Mouse (Mus musculus) heart, embryonic 11.5 days (tissue): ENCODE measurements around the gene Vstm2a. TPM values are rescaled to one million over a fixed set of nuclear protein-coding genes. Genes with fewer than 3 reads are reported as not detected.
A peak's percentile ranks its signal among the peaks of the same experiment; 100 is the strongest.

ENCODE experiments used
- ATAC-seq: fragments of 200-750 bp; cut with Nextera tagmentation; replicated peaks from 2 replicates; pipeline ENCODE4 v1.8.0; 2017; ENCODE audit warnings: moderate library complexity; ENCODE audit not compliant: insufficient number of reproducible peaks, low FRiP score, low TSS enrichment
- H3K27ac ChIP-seq: fragments of 300-500 bp; sonication (generic); 2 replicates; pipeline ENCODE4 v1.5.1; 2014; ENCODE audit warnings: mild to moderate bottlenecking, low read depth, low read length
- H3K27me3 ChIP-seq: fragments of 300-500 bp; sonication (generic); 2 replicates; pipeline ENCODE4 v1.6.1; 2014; ENCODE audit warnings: mild to moderate bottlenecking, low read length, mixed read lengths; ENCODE audit not compliant: control insufficient read depth, insufficient read depth
- H3K36me3 ChIP-seq: fragments of 300-500 bp; sonication (generic); 2 replicates; pipeline ENCODE4 v1.6.1; 2014; ENCODE audit warnings: mild to moderate bottlenecking, low read length, moderate library complexity, mixed read lengths; ENCODE audit not compliant: control insufficient read depth, insufficient read depth
- H3K4me1 ChIP-seq: fragments of 300-500 bp; sonication (generic); 2 replicates; pipeline ENCODE4 v1.6.1; 2014; ENCODE audit warnings: low read length; ENCODE audit not compliant: control insufficient read depth, insufficient read depth
- H3K4me2 ChIP-seq: fragments of 300-500 bp; sonication (generic); 2 replicates; pipeline ENCODE4 v1.6.1; 2014; ENCODE audit warnings: mild to moderate bottlenecking, moderate library complexity
- H3K4me3 ChIP-seq: fragments of 300-500 bp; sonication (generic); 2 replicates; pipeline ENCODE4 v1.5.1; 2014; ENCODE audit warnings: low read depth, low read length
- H3K9ac ChIP-seq: fragments of 300-500 bp; sonication (generic); 2 replicates; pipeline ENCODE4 v1.6.1; 2014; ENCODE audit warnings: mild to moderate bottlenecking, low read depth, low read length, moderate library complexity
- H3K9me3 ChIP-seq: fragments of 300-500 bp; sonication (generic); replicated peaks from 2 replicates; pipeline ENCODE4 v1.6.1; 2016; ENCODE audit warnings: low read length; ENCODE audit not compliant: control insufficient read depth
- WGBS: fragments of 180-500 bp; shearing (Covaris S2); extraction: QIAGEN DNeasy Blood & Tissue Kit; methylation state at CpG from one replicate; pipeline ENCODE4 v1.1.7; 2014; ENCODE audit not compliant: insufficient replicate concordance; 5-methylcytosine and 5-hydroxymethylcytosine counted together
- polyA plus RNA-seq: library from polyadenylated mRNA; unstranded; fragments of >200 nt; fragmentation: Nextera tagmentation; extraction: Ambion mirVana; gene quantifications from 2 replicates; pipeline ENCODE4 v1.2.1, GENCODE M21; 2014

Gene Vstm2a
- polyA plus RNA-seq, 1 experiment from 2014 or later = 0.46 TPM

DNA sequence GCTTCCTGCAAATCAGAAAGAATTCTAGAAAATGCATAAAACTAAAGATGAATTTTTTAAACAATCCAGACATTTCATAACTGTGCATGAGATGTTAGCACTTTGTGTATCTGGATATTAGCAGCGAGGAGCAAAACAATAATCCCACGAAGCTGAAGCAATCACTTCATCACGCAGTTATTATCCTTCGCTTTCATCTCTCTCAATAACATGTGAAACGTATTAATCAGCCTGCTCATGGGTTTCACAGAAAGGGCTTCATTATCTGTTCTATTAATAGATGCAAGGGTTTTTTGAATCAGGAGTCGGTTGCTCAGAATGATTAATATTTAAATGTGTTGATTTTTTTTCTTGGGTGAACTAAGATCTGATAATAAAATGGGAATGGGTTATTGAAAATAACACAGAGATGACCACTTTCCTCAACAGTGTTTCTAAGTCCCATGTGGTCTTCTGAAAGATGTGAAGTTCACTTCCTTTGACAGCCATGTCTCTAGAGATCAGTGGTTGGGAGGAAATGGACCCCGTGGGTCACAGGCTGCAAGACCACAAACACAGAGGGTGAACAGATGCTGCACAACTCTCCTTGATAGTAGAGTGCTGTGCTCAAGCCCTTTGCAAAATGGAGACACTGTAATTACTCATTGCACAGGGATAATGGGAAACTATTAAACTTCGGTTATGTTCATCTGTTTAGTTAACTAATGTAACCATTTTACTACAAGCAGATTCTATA is 109.5 kb downstream of the Vstm2a start:
- no peaks in the 10 kb centered on the region for H3K4me1 ChIP-seq
- H3K4me2 ChIP-seq = no peak overlapping the region
- H3K9ac ChIP-seq = no peak overlapping the region
- WGBS = 69% methylated on average over 8 of the region's 8 CpGs
- no peak overlapping the region for H3K4me3 ChIP-seq
- no peaks in the 10 kb centered on the region for H3K36me3 ChIP-seq
- no peak overlapping the region for H3K27ac ChIP-seq
- H3K27me3 ChIP-seq = no peaks in the 10 kb centered on the region
- no peaks in the 10 kb centered on the region for H3K9me3 ChIP-seq
- no peak for ATAC-seq

DNA sequence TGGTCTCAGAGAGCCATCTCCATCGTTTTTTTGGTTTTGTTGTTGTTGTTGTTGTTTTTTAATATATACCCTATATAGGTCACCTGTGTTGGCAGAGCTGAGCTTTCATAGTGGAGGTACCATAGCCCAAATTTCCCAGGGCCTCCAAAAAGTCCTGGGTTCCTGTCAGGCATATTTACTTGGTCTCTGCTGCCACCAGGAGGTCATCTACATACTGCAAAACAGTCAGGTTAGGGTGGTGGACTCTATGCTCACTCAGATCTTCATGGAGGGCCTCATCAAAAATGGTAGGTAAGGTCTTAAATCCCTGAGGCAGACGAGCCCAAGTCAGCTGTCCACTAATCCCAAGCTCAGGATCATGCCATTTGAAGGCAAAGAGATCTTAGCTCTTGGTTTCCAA is 146.1 kb downstream of the Vstm2a start:
- H3K36me3 ChIP-seq = no peaks in the 10 kb centered on the region
- ATAC-seq = no peak
- H3K9ac ChIP-seq = no peak overlapping the region
- H3K9me3 ChIP-seq = no peaks in the 10 kb centered on the region
- no peak overlapping the region for H3K4me3 ChIP-seq
- no peaks in the 10 kb centered on the region for H3K27me3 ChIP-seq
- WGBS = 41% methylated on average over 2 of the region's 2 CpGs
- no peaks in the 10 kb centered on the region for H3K4me1 ChIP-seq
- H3K4me2 ChIP-seq = no peak overlapping the region
- no peak overlapping the region for H3K27ac ChIP-seq

DNA sequence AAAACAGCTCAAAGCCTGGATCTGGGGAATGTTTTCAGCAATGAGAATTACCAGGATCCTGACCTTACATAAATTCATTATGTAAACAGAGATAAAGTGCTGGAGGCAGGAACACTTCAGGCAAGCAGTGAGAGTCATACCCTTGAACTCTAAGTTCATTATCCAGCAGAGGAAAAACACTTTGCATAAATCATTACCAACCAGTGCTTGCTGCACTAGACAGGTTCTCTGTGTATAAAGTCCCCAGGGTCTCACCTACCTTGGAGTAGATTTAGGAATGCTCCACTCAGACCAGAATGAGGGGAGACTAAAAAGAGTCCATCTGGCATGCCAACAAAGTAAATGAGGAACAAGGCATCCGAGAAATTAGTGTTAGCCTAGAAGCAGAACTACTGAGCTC is 154.2 kb downstream of the Vstm2a start:
- ATAC-seq = no peak
- H3K9ac ChIP-seq = no peak overlapping the region
- H3K9me3 ChIP-seq = no peaks in the 10 kb centered on the region
- no peak overlapping the region for H3K4me2 ChIP-seq
- no peak overlapping the region for H3K27ac ChIP-seq
- H3K4me3 ChIP-seq = no peak overlapping the region
- H3K27me3 ChIP-seq = no peaks in the 10 kb centered on the region
- H3K36me3 ChIP-seq = no peaks in the 10 kb centered on the region
- WGBS = 63% methylated on average over 1 of the region's 1 CpGs
- H3K4me1 ChIP-seq = no peaks in the 10 kb centered on the region

DNA sequence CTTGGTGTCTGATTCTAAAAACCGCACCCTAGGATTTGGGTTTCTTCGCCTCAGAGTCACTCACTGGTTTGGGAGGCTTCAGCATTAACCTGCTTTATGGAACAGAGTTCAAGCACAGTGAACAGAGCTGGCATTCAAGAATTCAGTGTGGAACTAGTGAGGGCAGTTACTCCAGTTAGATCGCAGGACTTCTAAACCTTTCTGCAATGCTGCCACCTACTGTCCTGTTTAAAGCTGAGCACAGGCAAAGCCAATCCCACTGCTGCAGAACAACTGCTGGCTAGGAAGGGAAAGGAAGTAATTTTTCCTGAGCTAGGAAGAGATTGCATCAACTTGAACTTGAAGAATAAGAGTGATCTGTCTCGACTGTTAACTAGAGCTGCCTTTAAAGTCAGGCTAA is 155.1 kb downstream of the Vstm2a start:
- Histone ChIP-seq H3K36me3 (no peaks in the 10 kb centered on the region), H3K27ac (no peak overlapping the region), H3K27me3 (no peaks in the 10 kb centered on the region), H3K9ac (no peak overlapping the region), H3K4me2 (no peak overlapping the region), H3K4me1 (no peaks in the 10 kb centered on the region), H3K4me3 (no peak overlapping the region), H3K9me3 (no peaks in the 10 kb centered on the region)
- 0 out of 2 replicates have a peak, but pooled peaks have one; percentile 46 for ATAC-seq
- 21% methylated on average over 4 of the region's 4 CpGs for WGBS

DNA sequence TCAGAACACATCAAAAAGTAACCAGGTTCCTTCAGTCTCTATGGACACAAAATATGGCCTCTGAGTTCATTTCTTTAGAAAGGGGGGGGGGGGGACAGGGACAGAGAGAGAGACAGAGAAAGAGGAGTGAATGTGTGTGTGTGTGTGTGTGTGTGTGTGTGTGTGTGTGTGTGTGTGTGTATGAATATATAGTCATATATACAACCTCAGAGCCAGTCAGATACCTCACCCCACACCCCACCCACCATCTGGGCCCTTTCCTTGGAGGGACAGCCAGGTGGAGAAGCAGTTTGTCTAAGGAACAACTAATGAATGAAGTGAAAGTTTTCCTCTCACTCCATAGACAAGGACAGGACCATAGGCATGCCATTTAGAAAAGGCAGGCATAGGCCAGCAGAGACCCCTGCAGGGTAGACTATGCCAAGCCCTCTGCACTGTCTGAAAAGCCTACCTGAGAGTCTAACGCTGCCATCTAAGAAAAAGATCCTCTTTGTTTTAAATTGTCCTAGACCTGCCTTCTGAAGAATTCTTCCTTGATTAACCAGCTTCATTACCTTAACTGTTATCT is 155.6 kb downstream of the Vstm2a start:
- Histone ChIP-seq H3K27me3 (no peaks in the 10 kb centered on the region), H3K36me3 (no peaks in the 10 kb centered on the region), H3K27ac (no peak overlapping the region), H3K4me2 (no peak overlapping the region), H3K9me3 (no peaks in the 10 kb centered on the region), H3K9ac (no peak overlapping the region), H3K4me1 (no peaks in the 10 kb centered on the region), H3K4me3 (no peak overlapping the region)
- ATAC-seq = no peak
- WGBS = 45% methylated on average over 1 of the region's 1 CpGs

DNA sequence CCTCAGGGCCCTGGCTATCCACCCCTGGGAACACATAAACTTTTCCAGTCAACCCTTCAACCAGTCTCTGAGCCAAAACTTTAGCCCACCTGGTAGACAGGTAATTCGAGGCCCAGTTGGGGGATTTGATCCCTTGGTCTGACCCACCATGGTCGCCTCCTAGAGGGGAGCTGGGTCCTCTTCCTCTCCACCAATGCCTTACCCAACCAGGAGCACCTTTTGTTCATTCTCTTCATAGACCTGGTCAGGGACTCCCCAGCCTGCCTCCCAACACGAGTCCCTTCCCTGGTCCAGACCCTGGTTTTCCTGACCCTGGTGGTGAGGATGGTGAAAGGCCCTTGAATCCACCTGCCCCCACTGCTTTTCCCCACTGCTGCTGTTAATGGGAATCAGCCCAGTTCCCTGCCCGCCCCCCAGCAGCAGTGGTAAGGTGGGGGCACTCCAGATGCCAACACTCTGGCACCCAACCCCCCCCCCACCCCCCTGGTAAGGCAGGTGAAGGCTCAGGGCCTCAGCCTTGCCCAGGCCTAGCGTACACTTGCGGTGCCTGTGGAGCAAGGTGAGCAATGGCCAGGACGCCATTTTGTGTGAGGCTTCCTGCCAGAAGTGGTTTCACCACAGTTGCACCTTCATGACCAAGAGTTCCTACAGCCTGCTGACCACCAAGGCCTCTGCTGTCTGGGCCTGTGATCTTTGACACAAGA is 182.2 kb downstream of the Vstm2a start:
- WGBS = 87% methylated on average over 7 of the region's 7 CpGs
- no peak overlapping the region for H3K9ac ChIP-seq
- no peak overlapping the region for H3K4me2 ChIP-seq
- 0 out of 2 replicates have a peak, but pooled peaks have one; percentile 46 for ATAC-seq
- no peaks in the 10 kb centered on the region for H3K36me3 ChIP-seq
- H3K27me3 ChIP-seq = no peaks in the 10 kb centered on the region
- no peak overlapping the region for H3K4me3 ChIP-seq
- no peaks in the 10 kb centered on the region for H3K4me1 ChIP-seq
- H3K27ac ChIP-seq = no peak overlapping the region
- no peaks in the 10 kb centered on the region for H3K9me3 ChIP-seq
